Mouse (Mus musculus): ENCODE results near the gene Pank4.

- no peak for TF ChIP-seq EP300 (optimal IDR thresholded peaks at IDR 0.05)
- TF ChIP-seq CTCF (IDR thresholded peaks at IDR 0.05; ENCODE audit: low read depth): no peak
Observed at GRCm38 (mm10) chr4:154927899-154928337, 36.0 kb upstream of the Pank4 start.
